8 mouse cellular contexts compared by ENCODE assay signal in the genomic region with DNA sequence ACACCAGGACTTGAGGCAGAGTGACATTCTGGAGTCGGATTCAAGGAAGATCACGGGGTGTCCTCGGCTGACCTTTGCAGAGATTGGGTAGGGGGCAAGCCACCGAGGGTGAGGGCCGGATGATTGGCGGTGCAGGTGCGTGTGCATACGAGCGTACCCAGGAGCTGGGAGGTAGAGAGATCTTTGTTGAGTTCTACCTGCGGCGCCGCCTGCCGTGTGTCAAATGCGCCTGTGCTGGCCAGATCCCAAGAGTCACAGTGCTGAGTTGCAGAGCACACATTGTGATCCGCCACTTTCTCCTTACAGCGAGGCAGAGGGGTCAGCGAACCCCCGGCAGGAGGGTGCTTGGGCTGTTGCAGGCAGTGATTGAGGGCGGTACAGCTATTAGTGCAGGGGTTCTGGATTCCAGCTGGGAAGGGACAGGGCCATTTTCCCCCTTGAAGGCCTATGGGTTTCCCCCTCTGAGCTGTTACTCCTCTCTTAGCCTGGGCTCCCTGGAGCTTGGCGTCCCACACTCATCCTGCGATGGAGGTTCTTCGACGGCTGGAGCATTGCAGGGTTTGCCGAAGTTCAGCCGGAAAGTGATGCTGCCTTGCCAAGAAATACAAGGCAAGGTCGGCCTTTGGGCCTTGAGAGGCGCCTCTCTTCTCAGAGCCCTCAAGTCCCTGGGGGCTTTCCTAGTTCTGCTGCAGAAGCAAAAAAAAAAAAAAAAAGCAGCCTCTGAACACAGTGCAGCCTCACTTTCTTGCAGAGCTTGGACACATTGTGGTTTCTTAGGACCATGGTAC. TPM values are rescaled to one million over a fixed set of nuclear protein-coding genes. Genes with fewer than 3 reads are reported as not detected.
DNase-seq lines count a peak whose midpoint lies in the region; ATAC-seq and TF ChIP-seq lines count a peak whose summit lies in the region.

No protein-coding gene starts in this region.

- ATAC-seq in forebrain, embryonic 14.5 days, result peak; percentile 51
- peak; percentile 75 for ATAC-seq in hindbrain, embryonic 16.5 days
- peak; percentile 43 for ATAC-seq in liver, embryonic 11.5 days (replicated peaks; ENCODE audit: low FRiP score)

- peak overlapping the region; percentile 0 for H3ac ChIP-seq in myocyte (ENCODE audit: control insufficient read depth, insufficient read length)

- H3K27me3 ChIP-seq in forebrain, embryonic 14.5 days (replicated peaks; ENCODE audit: control insufficient read depth, insufficient read depth, low read length), result no peaks in the 10 kb centered on the region
- H3K27me3 ChIP-seq in hindbrain, embryonic 16.5 days (replicated peaks; ENCODE audit: control insufficient read depth, insufficient read depth, low read length), result no peaks in the 10 kb centered on the region
- H3K27me3 ChIP-seq in liver, embryonic 11.5 days (replicated peaks; ENCODE audit: control insufficient read depth, insufficient read depth, low read length), result no peaks in the 10 kb centered on the region
- H3K27me3 ChIP-seq in myocyte (ENCODE audit: control insufficient read depth, insufficient read depth, insufficient read length), result no peaks in the 10 kb centered on the region

- H3K79me2 ChIP-seq in myocyte (ENCODE audit: control insufficient read depth, insufficient read depth), result no peaks in the 10 kb centered on the region

- peak overlapping the region; percentile 89 for H3K4me2 ChIP-seq in forebrain, embryonic 14.5 days (ENCODE audit: low read length)
- peak overlapping the region; percentile 94 for H3K4me2 ChIP-seq in hindbrain, embryonic 16.5 days (ENCODE audit: low read length)
- H3K4me2 ChIP-seq in liver, embryonic 11.5 days, result peak overlapping the region; percentile 92
- H3K4me2 ChIP-seq in myocyte (ENCODE audit: low read depth), result peak overlapping the region; percentile 87

- peak overlapping the region; percentile 57 for H3K4me3 ChIP-seq in forebrain, embryonic 14.5 days (ENCODE audit: low read depth, low read length)
- H3K4me3 ChIP-seq in hindbrain, embryonic 16.5 days (ENCODE audit: low read length), result peak overlapping the region; percentile 69
- peak overlapping the region; percentile 66 for H3K4me3 ChIP-seq in liver, embryonic 11.5 days (ENCODE audit: low read depth, low read length)
- peak overlapping the region; percentile 54 for H3K4me3 ChIP-seq in myocyte

- 0 out of 2 replicates have a peak overlapping the region, but pooled peaks have one; percentile 27 for H3K27ac ChIP-seq in forebrain, embryonic 14.5 days (ENCODE audit: low read depth, low read length)
- peak overlapping the region; percentile 64 for H3K27ac ChIP-seq in hindbrain, embryonic 16.5 days (ENCODE audit: low read depth, low read length)
- no peak overlapping the region for H3K27ac ChIP-seq in liver, embryonic 11.5 days (ENCODE audit: low read depth, low read length)

- H3K36me3 ChIP-seq in forebrain, embryonic 14.5 days (ENCODE audit: control insufficient read depth, insufficient read depth, low read length), result no peaks in the 10 kb centered on the region
- H3K36me3 ChIP-seq in hindbrain, embryonic 16.5 days (ENCODE audit: control insufficient read depth, insufficient read depth, low read length), result no peaks in the 10 kb centered on the region
- H3K36me3 ChIP-seq in liver, embryonic 11.5 days (ENCODE audit: control insufficient read depth, insufficient read depth, low read length), result no peaks in the 10 kb centered on the region
- no peaks in the 10 kb centered on the region for H3K36me3 ChIP-seq in myocyte (ENCODE audit: control insufficient read depth, insufficient read depth)

- peaks cover 8% of the 10 kb centered on the region; the same call in 1 of the 2 replicates for H3K4me1 ChIP-seq in forebrain, embryonic 14.5 days (ENCODE audit: control insufficient read depth, insufficient read depth, low read length)
- peaks cover 10% of the 10 kb centered on the region for H3K4me1 ChIP-seq in hindbrain, embryonic 16.5 days (ENCODE audit: control insufficient read depth, insufficient read depth, low read depth, low read length)
- H3K4me1 ChIP-seq in liver, embryonic 11.5 days (replicated peaks; ENCODE audit: control insufficient read depth, insufficient read depth, low read length), result no peaks in the 10 kb centered on the region

- peak; percentile 25 for DNase-seq in layer of hippocampus, adult 11-12 months (ENCODE audit: low spot score)
- no peak for DNase-seq in layer of hippocampus, postnatal 14 days (ENCODE audit: low spot score in 2 of 2)
- DNase-seq in brain, adult 2 months (ENCODE audit: low read depth, low spot score), result peak; percentile 60
- DNase-seq in forebrain, embryonic 14.5 days (ENCODE audit: low spot score), result peak; percentile 53
- DNase-seq in liver, embryonic 11.5 days (ENCODE audit: low spot score), result no peak
- DNase-seq in MN1 (ENCODE audit: low spot score), result no peak

- WGBS in forebrain, embryonic 14.5 days, result 11% methylated on average over 27 of the region's 27 CpGs
- 6% methylated on average over 27 of the region's 27 CpGs for WGBS in hindbrain, embryonic 16.5 days
- WGBS in liver, embryonic 11.5 days, result 11% methylated on average over 27 of the region's 27 CpGs

- no peaks in the 10 kb centered on the region for H3K9me3 ChIP-seq in forebrain, embryonic 14.5 days (replicated peaks; ENCODE audit: control insufficient read depth, low read length)
- no peaks in the 10 kb centered on the region for H3K9me3 ChIP-seq in hindbrain, embryonic 16.5 days (ENCODE audit: control insufficient read depth, low read length)
- H3K9me3 ChIP-seq in liver, embryonic 11.5 days (ENCODE audit: control insufficient read depth, low read length), result no peaks in the 10 kb centered on the region

- H3K9ac ChIP-seq in forebrain, embryonic 14.5 days (ENCODE audit: low read length), result peak overlapping the region; percentile 71
- H3K9ac ChIP-seq in hindbrain, embryonic 16.5 days (ENCODE audit: low read depth, low read length), result peak overlapping the region; percentile 73
- H3K9ac ChIP-seq in liver, embryonic 11.5 days (ENCODE audit: low read depth, low read length), result peak overlapping the region; percentile 67

- no peak for TF ChIP-seq POLR2A in myocyte (IDR thresholded peaks at IDR 0.05; ENCODE audit: insufficient read length, low read depth)

TF ChIP-seq in myocyte, 11 proteins besides CTCF, POLR2A, EP300 and RAD21:
- TF ChIP-seq TCF12 (IDR thresholded peaks at IDR 0.05; ENCODE audit: insufficient read depth, poor library complexity, severe bottlenecking) (no peak), CEBPB (IDR thresholded peaks at IDR 0.05; ENCODE audit: insufficient read depth, poor library complexity, severe bottlenecking) (no peak), MYOD1 (IDR thresholded peaks at IDR 0.05; ENCODE audit: control insufficient read depth in 1 of 3, insufficient read length in 2 of 3, low read depth in 2 of 3) (no peak), TCF3 (IDR thresholded peaks at IDR 0.05; ENCODE audit: insufficient read length, low read depth) (no peak), SRF (IDR thresholded peaks at IDR 0.05; ENCODE audit: control insufficient read depth, insufficient read length, low read depth) (no peak), E2F4 (IDR thresholded peaks at IDR 0.05; ENCODE audit: insufficient read depth) (no peak), MAX (IDR thresholded peaks at IDR 0.05; ENCODE audit: low read depth) (no peak), USF1 (IDR thresholded peaks at IDR 0.05; ENCODE audit: low read depth) (no peak), REST (IDR thresholded peaks at IDR 0.05; ENCODE audit: insufficient read depth, insufficient read length) (no peak), POLR2AphosphoS2 (IDR thresholded peaks at IDR 0.05; ENCODE audit: insufficient read length, low read depth) (no peak)

RNA-seq across cellular contexts. Expression of a gene that starts 0.9 kb away (rescaled TPM):
- total RNA-seq in layer of hippocampus, postnatal 14 days (2021), result 10 to 100 TPM; 29.7 to 34.3 TPM
- 9.0 and 11.1 TPM in 2 replicates for polyA plus RNA-seq in forebrain, embryonic 14.5 days (2014; fragmentation: Nextera tagmentation; extraction: Ambion mirVana)
- 14.6 and 15.3 TPM in 2 replicates for polyA plus RNA-seq in hindbrain, embryonic 16.5 days (2015; fragmentation: Nextera tagmentation; extraction: Ambion mirVana)
- 7.6 and 7.7 TPM in 2 replicates for polyA plus RNA-seq in liver, embryonic 11.5 days (2014; fragmentation: Nextera tagmentation; extraction: Ambion mirVana)
- polyA plus RNA-seq in myocyte (2012; fragmentation: generic; extraction: Trizol), result 4.4 TPM

Comparison
In these comparisons a context has a peak if more than half of its experiments do, and no peak if none do; other contexts are left out.
1. DNase-seq: peak in layer of hippocampus, adult 11-12 months (single experiment), brain, adult 2 months (single experiment) and forebrain, embryonic 14.5 days (single experiment); none in layer of hippocampus, postnatal 14 days (0 of 2), liver, embryonic 11.5 days (single experiment) and MN1 (single experiment).
2. Peak in every context shown above with its lines, with median percentiles within 50 percentile points of each other: ATAC-seq, H3K4me2 ChIP-seq, H3K4me3 ChIP-seq and H3K9ac ChIP-seq.